Mouse (Mus musculus): ENCODE measurements around the gene Sec22b.

DNA sequence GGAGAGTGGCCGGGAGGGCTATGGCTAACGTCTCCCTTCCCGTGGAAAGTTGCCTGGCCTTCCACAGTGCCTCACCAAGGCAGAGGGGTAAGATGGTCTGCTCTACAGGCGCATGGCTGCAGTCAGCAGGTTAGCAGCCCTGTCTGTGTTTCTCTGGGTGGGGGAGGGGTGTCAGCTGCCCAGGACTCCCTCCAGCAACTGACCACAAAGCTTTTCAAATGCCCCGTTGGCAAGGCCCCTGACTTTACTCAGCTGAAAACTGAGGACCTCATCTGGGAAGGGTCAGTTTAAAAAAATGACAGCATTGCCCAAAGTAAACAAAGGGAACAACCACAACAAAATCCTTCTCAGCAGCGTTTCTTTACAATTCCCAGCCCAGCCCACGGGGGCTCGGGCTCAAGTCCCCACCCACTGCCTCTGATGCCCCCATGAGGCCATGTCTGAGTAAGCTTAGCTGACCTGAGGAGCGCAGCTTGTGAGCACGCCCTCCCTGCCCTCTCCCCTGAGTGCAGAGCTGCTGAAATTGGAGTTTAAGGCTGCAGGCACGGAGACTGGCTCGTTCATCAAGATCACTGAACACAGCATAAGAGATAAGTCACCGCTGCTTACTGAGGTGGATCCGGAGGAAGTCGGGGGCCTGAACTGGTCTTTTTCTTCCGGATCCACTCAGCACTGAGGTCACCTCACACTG lies 41.4 kb downstream of the Sec22b start:
- TF ChIP-seq GATA1 (IDR thresholded peaks at IDR 0.05; ENCODE audit: borderline replicate concordance, low read length) (no peak), FLI1 (IDR thresholded peaks at IDR 0.05; ENCODE audit: low read length) (no peak)
